Mouse (Mus musculus) liver, adult (tissue): ENCODE measurements around the gene Olfr166.

Experiments
- GATA4 ChIP-seq: IDR thresholded peaks from 2 replicates; pipeline ENCODE4 v1.6.1; 2014; ENCODE audit warnings: mild to moderate bottlenecking, low read length; ENCODE audit not compliant: insufficient replicate concordance

Olfr166 gene

GRCm38 (mm10) chr16:19483394-19483793 is at the start of gene Olfr166:
Olfr166 (plus strand) TSS chr16:19483694.
- no peak for TF ChIP-seq GATA4

- no peak for TF ChIP-seq GATA4
These were observed 19.1 kb upstream of the Olfr166 start for GRCm38 (mm10) chr16:19464365-19464764.

GRCm38 (mm10) chr16:19522166-19522565 is 38.7 kb downstream of the Olfr166 start, which contains the start of gene Olfr167:
Olfr167 (minus strand) TSS chr16:19522266.
- TF ChIP-seq GATA4 = no peak

- TF ChIP-seq GATA4 = no peak
These were observed 52.0 kb downstream of the Olfr166 start, which contains the start of gene Olfr168 for GRCm38 (mm10) chr16:19535455-19535854. Olfr168 (minus strand) TSS chr16:19535555.
